Mouse (Mus musculus): ENCODE measurements at regions not wholly inside any gene's neighbourhood (a gene's known extent, or its start where the extent isn't known, plus 50 kb on each side); places are given as distances from the start of the nearest gene placed in this dataset.

DNA sequence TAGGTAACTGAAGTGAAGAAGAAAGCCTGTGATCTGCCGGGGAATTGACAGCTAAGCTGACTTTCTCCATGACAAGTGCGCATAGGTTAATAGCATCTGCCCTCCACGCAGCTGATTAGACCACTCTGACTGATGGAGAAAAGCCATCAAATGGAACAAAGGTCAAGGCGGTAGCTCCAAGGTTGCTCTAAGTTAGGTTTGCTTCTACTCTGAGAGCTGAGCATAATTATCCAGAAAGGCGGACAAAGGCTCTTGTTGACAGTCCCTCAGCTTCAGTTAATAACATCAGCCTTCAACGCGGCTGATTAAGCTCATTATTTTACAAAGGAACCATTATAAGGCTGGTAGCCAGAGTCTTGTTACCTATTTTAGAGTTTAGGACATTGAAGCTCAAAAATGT lies 54.0 kb upstream of the Enpep start:
- no peak for DNase-seq

DNA sequence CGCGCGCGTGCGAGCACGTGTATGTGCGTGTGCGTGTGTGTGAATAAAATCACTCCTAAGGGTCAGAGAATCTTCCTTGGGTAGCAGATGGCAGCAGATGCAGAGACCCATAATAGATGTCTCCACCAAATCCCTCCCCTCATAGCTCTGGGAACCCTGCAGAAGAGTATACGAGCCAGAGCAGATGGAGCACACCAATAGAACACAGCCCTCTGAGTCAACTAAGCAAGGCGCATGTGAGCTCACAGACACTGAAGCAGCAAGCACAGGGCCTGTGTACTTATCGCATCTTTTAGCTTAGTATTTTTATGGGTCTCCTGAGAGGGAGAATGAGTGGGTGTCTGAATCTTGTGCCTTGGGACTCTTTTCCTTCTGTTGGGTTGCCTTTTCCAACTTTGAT lies 58.0 kb upstream of the Enpep start:
- DNase-seq: no peak

DNA sequence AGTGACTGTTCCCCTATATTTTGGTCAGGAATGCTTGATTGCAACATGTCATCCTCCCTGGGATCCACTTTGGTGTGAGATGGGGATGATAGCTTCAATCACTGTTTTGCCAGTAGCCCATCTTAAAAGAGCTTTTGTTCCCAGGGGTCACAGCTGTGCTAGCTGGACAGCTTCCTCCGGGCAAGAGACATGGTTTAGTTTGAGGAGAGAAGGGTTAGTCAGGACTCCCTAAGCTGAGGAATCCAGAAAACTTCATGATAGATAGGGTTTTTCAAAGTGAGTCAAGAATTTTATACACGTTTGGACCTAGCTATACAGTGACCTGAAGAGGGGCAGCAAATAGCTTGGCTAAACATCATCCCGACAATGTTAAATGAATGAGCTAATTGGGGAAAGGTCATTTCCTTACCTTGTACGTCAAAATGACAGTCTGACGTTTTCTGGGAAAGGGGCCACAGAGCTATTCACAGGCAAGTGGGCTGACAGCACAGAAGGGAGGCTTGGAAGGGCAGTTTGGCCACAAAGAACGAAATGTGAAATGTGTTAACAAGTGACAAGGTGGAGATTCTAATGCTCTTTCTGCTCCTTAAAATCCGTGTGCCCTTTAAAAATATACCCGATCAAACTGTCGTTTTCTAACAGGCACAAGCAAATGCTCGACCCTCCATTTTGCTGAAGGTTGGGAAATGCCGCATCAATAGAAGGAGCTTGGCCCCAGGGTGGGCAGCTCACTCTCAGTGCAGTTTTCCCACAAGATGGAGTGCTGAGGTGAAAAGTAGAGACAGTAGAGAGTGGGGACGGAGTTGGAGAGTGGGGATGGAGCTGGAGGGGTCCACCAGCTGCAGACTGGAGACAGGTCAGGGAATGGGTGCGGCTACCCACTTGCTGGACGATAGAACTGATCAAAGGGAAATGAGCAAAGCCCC lies 59.6 kb upstream of the Enpep start:
- peak; percentile 27 for DNase-seq

DNA sequence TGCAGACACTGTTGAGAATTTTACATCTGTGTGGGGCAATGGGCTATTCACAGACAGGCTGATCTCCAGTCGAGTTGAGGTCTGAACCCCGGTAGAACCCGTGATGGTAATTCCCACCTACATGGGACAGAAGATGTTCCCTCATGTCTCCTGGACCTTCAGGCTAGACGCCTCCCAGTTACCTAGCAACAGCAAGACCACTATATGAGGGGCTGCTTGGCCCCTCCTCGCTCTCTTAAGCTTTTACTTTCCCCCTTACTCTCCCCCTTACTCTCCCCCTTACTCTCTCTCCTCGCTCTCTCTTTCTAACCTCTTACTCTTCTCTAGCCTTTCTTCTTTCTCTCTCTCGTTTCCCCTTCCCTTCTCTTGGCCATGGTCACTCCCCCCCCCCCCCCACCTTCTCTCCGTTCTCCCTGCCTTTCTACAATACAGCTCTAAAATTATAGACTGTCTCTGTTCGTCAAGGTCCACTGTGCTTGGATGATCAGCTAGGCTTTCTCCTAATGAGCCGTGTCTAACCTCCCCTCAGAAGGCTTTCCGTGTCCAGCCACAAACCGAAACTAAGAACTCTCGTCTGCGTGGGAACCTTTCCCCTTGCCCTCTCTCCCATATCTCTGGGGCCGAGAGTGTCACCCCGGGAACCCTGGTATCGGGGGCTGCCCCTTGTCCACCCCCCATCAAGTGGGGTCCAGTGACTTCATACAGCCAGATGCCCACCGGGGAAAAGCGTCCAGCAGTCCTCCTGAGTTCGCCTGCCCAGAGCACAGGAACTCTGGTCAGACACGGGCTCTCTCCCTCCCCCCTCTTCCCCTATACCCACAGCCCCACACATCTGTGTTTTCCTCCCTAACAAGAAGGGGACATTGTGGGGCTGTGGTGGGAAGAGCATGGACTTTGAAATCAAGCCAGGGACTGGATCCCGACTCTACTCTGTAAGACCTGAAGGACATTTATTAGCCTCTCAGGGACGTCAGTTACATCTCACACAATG lies 60.6 kb upstream of the Enpep start:
- DNase-seq: no peak

DNA sequence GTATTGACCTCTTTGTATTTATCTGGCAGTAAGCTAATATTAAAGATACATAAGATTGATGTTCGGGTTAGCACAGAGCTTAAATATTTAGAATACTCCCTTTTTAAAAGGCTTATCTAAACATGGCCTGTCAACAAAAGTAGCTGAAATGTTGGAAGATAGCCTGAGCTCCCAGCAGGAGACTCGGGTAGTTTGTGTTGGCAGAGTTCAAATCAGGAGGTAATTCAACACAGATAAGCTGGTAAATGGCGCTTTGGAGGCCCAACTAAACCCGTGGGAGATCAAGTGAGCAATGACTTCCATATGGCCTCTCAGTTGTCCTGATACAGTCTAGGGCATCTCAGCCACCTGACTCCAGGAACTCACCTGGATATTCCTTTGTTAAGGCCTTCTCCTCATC lies 65.0 kb upstream of the Enpep start:
- no peak for DNase-seq

DNA sequence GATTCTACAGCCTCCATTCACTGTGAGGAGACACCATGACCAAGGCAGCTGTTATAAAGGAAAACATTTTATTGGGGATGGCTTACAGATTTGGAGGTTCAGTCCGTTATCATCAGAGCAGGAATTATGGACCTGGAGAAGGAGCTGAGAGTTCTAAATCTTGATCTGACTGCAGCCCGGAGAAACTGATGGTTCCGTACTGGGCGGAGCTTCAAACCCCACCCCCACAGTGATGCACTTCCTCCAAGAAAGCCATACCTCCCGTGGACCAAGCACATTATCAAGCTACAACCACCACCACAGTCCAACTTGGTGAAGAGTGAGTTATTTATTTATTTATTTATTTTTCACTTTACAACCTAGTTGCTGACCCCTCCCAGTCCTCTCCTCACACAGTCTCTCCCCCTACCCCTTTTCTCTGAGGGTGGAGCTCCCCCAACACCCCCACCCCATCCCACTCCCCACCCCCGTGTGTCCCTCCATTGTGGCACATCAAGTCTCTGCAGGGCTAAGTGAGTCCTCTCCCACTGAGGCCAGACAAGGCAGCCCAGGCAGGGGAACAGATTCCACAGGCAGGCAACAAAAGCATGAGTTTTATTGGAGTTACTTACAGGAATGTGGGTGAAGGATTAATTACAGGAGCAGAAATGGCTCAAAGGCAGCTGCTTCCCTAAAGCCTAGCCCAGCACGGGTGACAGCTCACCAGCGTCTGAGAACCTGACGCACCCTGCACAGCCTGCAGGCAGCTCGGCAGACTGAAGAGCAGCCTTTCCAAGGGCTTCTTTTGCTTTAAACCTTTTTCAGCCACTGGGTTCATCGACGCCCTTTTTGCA lies 67.8 kb upstream of the Enpep start:
- DNase-seq: no peak

DNA sequence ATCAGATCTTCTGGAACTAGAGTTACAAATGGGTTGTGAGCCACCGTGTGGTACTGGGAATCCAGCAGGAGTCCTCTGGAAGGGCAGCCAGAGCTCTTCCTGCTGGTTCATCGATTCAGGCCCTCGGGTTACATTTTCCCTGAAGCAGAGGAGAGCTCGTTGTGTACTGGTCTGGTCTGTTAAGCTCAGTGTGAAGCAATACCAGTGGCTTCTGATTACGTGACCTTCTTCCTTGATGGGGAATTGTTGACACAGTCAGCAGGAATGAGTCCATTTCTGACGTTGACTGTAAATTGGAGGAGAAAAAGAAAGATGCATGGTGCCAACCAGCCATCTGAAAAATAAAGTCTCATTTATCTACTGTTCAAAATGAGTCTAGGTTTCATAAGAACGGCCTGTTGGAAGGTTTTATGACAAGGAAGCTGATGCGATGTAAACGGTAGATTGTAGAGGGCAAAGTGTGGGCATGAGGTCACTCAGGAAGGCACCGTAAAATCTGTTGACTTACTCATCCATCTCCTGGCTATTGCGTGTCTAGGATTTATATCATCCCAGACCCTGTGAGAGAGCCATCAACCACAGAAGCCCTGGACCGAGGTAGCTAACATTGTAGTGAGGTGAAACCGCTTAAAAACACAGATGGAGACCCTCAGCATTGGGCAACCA lies 79.0 kb upstream of the Enpep start:
- DNase-seq: no peak

DNA sequence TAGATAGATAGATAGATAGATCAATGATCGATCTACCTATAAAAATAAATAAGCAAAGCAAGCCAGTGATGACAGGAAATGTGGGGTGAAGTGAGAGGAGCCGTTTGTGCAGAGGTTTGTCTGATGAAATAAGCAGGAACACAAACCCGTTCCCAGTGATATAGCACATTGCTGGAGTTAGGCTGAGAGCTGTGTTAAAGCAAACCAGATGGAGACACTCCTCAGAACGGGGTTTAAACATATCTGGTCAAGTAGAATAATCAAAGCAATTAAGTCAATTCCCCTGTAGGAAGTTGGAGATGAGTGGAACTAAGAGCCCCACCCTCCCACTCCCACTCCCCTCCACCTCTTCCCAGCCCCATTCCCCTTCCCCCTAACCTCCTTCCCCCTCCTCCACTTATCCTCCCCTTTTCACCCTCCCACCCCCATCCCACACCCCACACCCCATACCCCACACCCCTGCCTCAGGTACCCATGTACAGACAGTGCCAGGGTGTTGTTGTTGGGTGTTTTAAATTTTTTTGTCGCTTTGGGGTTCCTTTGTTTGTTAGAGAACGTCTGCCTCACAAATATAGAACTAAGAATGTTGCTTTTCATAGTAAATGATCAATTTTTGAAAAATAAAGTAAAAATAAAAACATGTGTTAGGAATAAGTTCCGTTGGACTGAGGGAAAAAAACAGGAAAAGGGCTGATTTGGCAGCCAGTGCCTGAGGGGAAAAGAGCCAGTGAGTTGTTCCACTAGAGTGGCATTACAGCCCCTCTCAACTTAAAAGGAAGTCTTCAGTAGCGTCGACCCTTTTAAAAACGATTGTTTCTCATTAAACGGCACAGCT lies 79.8 kb upstream of the Enpep start:
- DNase-seq: no peak

DNA sequence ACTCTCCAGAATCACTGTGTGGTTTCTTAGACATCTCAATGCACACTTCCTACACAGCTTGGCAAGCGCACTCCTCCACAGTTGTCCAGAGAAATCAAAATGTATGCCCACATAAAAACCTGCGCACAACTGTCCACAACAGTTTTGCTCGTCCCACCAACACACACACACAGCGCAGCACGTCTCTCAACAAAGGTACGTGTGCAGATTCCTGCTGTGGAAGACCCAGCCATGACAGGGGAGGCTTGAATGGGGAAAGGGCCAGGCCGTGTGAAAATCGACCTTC lies 80.4 kb upstream of the Enpep start:
- DNase-seq: no peak

DNA sequence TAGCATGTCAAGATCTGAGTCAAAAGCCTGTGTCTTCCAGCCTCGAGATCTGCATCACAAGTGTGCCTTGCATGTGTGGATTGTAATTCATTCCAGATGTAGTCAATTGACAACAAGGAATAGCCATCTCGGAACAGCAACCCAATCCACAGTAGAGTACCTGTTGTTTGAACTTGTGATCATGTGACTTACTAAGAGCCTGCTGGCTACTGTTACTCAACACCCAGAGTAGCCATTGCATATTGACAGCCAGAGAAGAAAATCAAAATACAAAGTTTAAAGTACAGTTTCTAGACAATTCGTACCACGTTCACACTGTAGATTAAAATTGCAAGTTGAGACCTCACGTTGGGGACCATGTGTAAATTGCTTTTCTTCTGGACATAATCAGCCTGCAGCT lies 83.1 kb upstream of the Enpep start:
- no peak for DNase-seq

DNA sequence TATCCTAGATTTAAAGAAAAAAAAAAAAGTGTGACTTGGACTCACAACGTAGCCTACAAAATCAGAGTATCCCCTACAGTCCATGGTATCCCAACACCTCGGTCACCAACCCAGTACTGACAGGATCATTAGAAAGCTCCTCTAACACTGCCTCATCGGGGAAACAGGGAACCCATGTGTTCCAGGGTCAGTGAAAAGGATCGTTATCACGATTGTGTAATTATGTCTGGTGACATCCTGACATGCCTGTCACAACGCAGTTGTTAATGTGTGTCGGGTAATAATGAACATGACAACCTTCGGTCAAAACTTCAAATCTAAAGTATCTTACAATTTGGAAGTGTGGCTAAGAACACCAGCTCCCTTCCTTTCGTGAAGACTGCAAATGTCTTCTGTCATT lies 83.8 kb upstream of the Enpep start:
- no peak for DNase-seq

DNA sequence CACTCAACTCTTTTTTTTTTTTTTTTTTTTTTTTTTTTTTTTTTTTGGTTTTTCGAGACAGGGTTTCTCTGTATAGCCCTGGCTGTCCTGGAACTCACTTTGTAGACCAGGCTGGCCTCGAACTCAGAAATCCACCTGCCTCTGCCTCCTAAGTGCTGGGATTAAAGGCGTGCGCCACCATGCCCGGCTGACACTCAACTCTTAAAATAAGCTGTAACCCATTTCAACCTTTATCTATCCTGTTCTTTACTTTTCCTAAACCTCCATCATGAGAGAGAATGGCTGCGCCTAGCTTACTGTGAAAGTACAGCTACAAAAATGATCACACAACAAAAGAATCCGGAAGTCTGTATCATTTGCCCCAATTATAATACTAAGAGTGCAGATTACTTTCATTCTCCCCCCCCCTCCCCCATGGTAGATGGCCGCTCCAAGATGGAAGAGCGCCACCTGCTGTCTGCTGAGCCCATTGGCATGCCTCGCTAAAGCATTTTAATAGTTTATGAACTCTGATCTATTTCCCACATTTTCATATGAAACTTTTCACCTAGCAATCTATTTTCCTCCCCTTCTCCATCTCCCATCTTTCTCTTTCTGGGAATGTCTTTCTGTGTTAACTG lies 89.2 kb upstream of the Enpep start:
- DNase-seq: peak; percentile 46

DNA sequence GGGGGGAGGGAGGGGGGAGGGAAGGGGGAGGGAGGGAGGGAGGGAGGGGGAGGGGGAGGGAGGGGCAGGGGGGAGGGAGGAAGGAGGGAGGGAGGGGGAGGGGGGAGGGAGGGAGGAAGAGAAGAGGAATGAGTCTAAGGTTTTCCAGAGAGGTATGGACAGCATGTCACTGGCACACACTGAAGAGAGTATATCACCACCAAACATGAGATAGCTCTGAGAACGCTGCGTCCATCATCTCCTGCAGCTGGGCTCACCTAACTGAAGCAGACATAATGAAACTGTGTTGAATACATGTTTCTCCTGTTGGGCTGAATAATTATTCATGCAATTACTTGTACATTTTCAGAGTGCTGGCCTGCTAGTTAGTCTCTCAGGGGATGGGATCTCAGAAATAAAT lies 96.2 kb upstream of the Enpep start:
- no peak for DNase-seq

DNA sequence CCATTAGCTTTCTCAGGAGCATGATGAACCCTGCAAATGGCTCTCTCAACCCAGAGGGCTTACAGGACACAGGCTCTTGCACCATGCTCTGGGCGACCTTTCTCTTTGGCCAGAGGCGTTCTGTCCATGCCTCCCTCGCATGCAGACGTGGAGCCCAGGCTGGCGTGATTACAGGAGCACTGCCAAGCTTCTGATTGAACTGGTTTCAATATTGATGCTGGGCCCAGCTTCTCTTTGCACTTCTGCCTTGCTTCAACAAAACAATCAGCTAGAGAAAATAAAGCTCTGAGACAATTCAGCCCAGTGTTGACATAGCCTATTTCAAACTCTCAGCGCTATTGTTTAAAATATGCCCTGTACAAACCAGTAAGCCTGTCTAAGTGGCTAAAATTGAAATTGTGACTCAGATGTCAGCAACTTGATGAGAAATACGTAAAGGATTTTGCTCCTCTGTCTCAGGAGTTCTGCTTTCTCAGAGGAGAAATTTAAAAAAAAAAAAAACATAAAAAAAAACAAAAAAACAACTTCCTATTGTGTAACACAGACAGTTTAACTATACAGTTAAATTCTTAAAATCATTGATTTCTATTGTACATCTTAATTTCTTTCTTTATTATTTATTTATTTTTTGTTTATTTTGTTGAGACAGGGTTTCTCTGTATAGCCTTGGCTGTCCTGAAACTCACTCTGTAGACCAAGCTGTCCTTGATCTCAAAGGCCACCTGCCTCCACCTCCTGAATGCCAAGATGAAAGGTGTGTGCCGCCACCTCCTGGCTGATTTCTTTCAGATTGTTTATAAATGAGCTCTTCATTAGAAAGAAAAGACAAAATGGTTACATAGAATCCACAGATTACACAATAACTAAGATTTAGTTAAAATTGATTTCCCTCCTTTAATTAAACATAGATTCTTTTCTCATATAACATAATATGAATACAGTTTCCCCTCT lies 96.9 kb upstream of the Enpep start:
- DNase-seq: peak; percentile 12

DNA sequence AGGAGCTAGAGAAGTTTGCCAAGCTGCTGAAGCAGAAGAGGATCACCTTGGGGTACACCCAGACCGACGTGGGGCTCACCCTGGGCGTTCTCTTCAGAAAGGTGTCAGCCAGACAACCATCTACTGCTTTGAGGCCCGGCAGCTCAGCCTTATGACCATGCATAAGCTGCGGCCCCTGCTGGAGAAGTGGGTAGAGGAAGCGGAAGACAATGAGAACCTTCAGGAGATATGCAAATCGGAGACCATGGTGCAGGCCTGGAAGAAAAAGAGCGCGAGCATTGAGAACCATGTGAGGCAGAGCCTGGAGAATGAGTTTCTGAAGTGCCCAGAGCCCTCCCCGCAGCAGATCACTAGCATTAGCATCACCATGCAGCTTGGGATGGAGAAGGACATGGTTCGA lies 98.1 kb upstream of the Elovl6 start:
- DNase-seq: no peak

DNA sequence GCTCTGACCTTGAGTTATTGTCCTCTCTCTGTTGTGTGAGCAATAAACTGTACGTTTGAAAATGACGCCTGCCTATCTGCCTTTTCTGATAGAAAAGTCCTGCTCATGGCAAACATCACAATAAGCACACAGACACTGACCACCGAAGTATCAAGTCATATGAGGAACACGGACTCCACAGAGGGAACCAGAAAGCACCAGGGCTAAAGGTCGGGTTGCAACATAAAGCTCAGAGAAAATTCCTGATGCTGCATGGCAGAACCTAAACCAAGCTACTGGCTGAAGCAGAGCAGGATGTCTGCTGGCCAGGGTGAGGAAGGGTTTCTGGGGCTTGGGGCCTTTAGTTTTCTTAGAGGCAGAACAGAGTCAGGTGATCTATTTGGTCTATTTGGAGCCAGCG lies 94.5 kb upstream of the Elovl6 start:
- no peak for DNase-seq

DNA sequence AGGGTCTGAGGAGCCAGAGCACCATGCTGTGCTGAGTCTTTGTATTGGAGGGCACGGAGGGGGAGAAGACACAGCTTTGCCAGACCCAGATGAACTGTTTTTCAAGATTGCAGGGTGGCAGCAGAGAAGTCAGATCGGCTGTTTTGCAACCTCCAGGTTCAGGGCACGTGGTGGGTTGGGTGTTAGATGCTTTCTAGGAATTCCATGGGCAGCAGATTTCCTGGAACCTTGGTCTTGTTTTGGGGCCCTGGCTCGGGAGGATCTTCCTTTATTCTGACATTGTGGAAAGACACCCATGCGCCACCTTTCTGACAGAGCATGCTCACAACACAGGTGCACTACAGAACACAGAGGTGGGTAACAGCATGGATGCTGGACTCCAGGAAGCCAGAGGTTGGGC lies 89.4 kb upstream of the Elovl6 start:
- no peak for DNase-seq

DNA sequence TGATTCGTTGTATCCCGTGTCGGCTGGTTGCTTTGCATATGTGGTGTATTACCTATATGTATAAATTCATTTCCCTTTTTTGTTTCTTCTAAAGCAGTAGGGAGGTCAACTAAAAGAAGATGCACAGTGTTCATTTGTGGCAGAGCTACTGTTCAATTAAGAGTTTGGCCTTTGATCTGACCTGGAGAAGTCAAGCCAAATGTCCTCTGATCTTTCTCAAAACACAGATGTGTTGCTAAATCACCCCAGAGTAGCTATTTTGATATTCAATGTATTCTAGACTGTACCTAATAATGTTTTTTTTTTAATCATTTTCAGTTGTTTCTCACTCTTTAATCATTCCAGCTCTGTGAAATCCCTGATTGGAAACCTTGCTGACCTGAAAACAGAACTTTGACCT lies 87.9 kb upstream of the Elovl6 start:
- DNase-seq: no peak

DNA sequence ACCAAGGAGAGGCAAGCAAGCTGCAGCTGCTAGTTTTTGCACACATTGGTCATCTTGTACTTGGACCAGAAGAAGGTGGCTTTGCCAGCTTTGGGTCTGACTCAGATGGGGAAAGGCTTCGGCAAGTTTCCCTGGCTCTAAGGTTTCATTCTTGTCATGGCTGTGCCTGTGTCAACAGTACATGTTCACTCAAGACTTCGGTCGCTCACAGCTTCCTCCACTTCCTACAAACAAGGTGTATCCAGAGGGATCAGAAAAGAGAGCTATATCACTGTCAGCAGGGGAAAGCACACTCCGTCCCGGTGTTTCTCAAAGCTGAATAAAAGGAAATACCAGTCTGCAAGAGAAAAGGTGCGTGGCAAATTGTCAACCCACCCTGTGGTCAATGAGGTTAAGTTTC lies 86.2 kb upstream of the Elovl6 start:
- DNase-seq: no peak

DNA sequence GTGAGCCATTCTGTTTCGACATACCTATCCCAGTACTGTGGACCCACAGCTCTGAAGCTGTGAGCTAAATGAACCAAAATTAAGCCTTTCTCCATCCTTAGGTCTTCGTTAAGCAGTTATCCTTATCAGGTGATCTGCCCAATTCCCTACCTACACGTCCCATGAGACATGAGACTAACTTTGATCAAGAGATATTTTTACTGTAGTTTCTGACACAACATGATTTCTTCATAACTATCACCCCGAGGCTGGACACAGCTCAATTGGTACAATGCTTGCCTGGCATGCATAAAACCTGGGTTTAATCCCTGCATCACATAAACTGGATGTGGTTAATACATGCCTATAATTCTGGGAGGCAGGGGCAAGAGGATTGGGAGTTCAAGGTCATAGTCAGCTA lies 82.2 kb upstream of the Elovl6 start:
- no peak for DNase-seq
